Mouse (Mus musculus) inflammation-experienced regulatory T-cells, adult 16 weeks (primary cell): Measurements from ENCODE around the gene Ddn. TPM values are rescaled to one million over a fixed set of nuclear protein-coding genes. Genes with fewer than 3 reads are reported as not detected.

Source experiments
- polyA plus RNA-seq: library from polyadenylated mRNA; unstranded; fragments of 100-300 nt; shearing (Covaris generic); gene quantifications from one replicate; pipeline ENCODE4 v1.2.1, GENCODE M21; 2017

Gene Ddn
- not detected for polyA plus RNA-seq

GRCm38 (mm10) chr15:98809390-98809789 is at the start of gene Ddn:
Ddn (minus strand) TSS chr15:98809490.

GRCm38 (mm10) chr15:98830736-98831683 is 21.7 kb upstream of the Ddn start, which contains the start of gene Prkag1:
Prkag1 (minus strand) TSS chr15:98831521.

GRCm38 (mm10) chr15:98789661-98790535 is 19.4 kb downstream of the Ddn start, which contains the start of gene Wnt1:
Wnt1 (plus strand) TSS chr15:98789857.

GRCm38 (mm10) chr15:98777762-98778161 is 31.5 kb downstream of the Ddn start, which contains the start of gene Wnt10b:
Wnt10b (minus strand) TSS chr15:98778150.

GRCm38 (mm10) chr15:98762670-98763529 is 46.4 kb downstream of the Ddn start, which contains the start of gene Arf3:
Arf3 (minus strand) TSS chr15:98763214.

Other genes with a start within 250 kb of the Ddn start
- 84.8 TPM for gene Ccnt1, start 238.6 kb downstream of the Ddn start, polyA plus RNA-seq
- not detected for gene 4930415O20Rik, start 238.5 kb downstream of the Ddn start, polyA plus RNA-seq
- 2.1 TPM for gene Adcy6, start 199.4 kb downstream of the Ddn start, polyA plus RNA-seq
- gene Cacnb3, start 178.7 kb downstream of the Ddn start, polyA plus RNA-seq: 0.43 TPM
- 35.7 TPM for gene Ddx23, start 146.6 kb downstream of the Ddn start, polyA plus RNA-seq
- 1.3 TPM for gene Rnd1, start 132.0 kb downstream of the Ddn start, polyA plus RNA-seq
- not detected for gene Ccdc65, start 101.3 kb downstream of the Ddn start, polyA plus RNA-seq
- gene Fkbp11, start 81.3 kb downstream of the Ddn start, polyA plus RNA-seq: 1.0 TPM
- 71.9 TPM for gene Arf3, start 46.3 kb downstream of the Ddn start, polyA plus RNA-seq
- gene Wnt10b, start 31.3 kb downstream of the Ddn start, polyA plus RNA-seq: not detected
- gene Wnt1, start 19.6 kb downstream of the Ddn start, polyA plus RNA-seq: not detected
- 137 TPM for gene Prkag1, start 22.0 kb upstream of the Ddn start, polyA plus RNA-seq
- 24.0 TPM for gene Kmt2d, start 61.7 kb upstream of the Ddn start, polyA plus RNA-seq
- 17.4 TPM for gene Rhebl1, start 85.0 kb upstream of the Ddn start, polyA plus RNA-seq
- not detected for gene Dhh, start 89.0 kb upstream of the Ddn start, polyA plus RNA-seq
- 65.8 TPM for gene Lmbr1l, start 108.7 kb upstream of the Ddn start, polyA plus RNA-seq
- 524 TPM for gene Tuba1b, start 125.1 kb upstream of the Ddn start, polyA plus RNA-seq
- not detected for gene Gm49450, start 144.1 kb upstream of the Ddn start, polyA plus RNA-seq
- 198 TPM for gene Tuba1a, start 144.2 kb upstream of the Ddn start, polyA plus RNA-seq
- gene Tuba1c, start 220.4 kb upstream of the Ddn start, polyA plus RNA-seq: 69.2 TPM
- not detected for gene Prph, start 245.7 kb upstream of the Ddn start, polyA plus RNA-seq